Mouse (Mus musculus): ENCODE measurements around the gene Serinc3.
A peak's percentile ranks its signal among the peaks of the same experiment; 100 is the strongest.

Serinc3 gene

GRCm38 (mm10) chr2:163595119-163595518 lies 49.8 kb downstream of the Serinc3 start:
- DNase-seq (ENCODE audit: low read depth, low spot score): no peak

- DNase-seq (ENCODE audit: low read depth, low spot score): no peak
Measured at GRCm38 (mm10) chr2:163593636-163594282, 51.2 kb downstream of the Serinc3 start.

GRCm38 (mm10) chr2:163592084-163592483 lies 52.8 kb downstream of the Serinc3 start:
- DNase-seq (ENCODE audit: low read depth, low spot score): no peak

GRCm38 (mm10) chr2:163590996-163591395 lies 53.9 kb downstream of the Serinc3 start:
- no peak for DNase-seq (ENCODE audit: low read depth, low spot score)

GRCm38 (mm10) chr2:163590211-163590610 lies 54.7 kb downstream of the Serinc3 start:
- no peak for DNase-seq (ENCODE audit: low read depth, low spot score)

GRCm38 (mm10) chr2:163587506-163587905 lies 57.4 kb downstream of the Serinc3 start:
- no peak for DNase-seq (ENCODE audit: low read depth, low spot score)

- peak; percentile 24 for DNase-seq (ENCODE audit: low read depth, low spot score)
Measured at GRCm38 (mm10) chr2:163586384-163587261, 58.3 kb downstream of the Serinc3 start.

GRCm38 (mm10) chr2:163584088-163584426 lies 60.9 kb downstream of the Serinc3 start:
- no peak for DNase-seq (ENCODE audit: low read depth, low spot score)

- no peak for DNase-seq (ENCODE audit: low read depth, low spot score)
Measured at GRCm38 (mm10) chr2:163583226-163584087, 61.5 kb downstream of the Serinc3 start.

- no peak for DNase-seq (ENCODE audit: low read depth, low spot score)
Measured at GRCm38 (mm10) chr2:163580069-163580945, 64.6 kb downstream of the Serinc3 start.

GRCm38 (mm10) chr2:163577986-163578385 lies 66.9 kb downstream of the Serinc3 start:
- no peak for DNase-seq (ENCODE audit: low read depth, low spot score)

GRCm38 (mm10) chr2:163575248-163575647 lies 69.7 kb downstream of the Serinc3 start:
- no peak for DNase-seq (ENCODE audit: low read depth, low spot score)

GRCm38 (mm10) chr2:163574321-163574720 lies 70.6 kb downstream of the Serinc3 start:
- DNase-seq (ENCODE audit: low read depth, low spot score): no peak

Measured in c-Kit-negative CD71-positive TER-119-positive erythroid progenitor cells, embryonic 14.5 days (primary cell).